Mouse (Mus musculus) cerebellum, adult 2 months (tissue): ENCODE measurements around the gene Slc23a2.

Experiments
- CTCF ChIP-seq: fragments of 200-500 bp; IDR thresholded peaks from 2 replicates; pipeline ENCODE4 v1.5.1; 2011; ENCODE audit warnings: low read depth, mild to moderate bottlenecking, control low read depth, low read length, moderate library complexity, borderline replicate concordance; ENCODE audit not compliant: insufficient read depth
- POLR2A ChIP-seq: fragments of 200-500 bp; IDR thresholded peaks from 2 replicates; pipeline ENCODE4 v1.6.1; 2011; ENCODE audit warnings: low read length, control low read depth, borderline replicate concordance; ENCODE audit not compliant: insufficient read depth

DNA sequence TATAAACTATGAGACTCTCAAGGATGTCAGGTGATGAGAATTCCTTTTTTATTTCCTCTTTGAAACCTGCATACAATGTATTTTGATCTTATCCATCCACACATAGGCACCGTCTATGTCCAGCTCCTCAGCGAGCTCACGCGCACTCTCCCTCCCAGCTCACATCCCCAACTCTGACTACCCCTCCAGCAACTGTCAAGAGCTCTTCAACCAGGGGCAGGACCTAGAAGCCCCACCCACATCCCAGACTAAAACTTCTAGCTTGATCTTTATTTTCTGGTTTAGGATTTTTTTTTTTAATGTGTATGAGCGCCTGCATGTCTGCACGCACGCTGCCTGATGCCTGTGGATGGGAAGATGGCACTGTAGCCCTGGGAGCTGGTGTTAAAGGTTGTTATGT, 14.9 kb downstream of the Slc23a2 start:
- TF ChIP-seq CTCF (no peak), POLR2A (no peak)
